Mouse (Mus musculus): Measurements from ENCODE around the gene Arl6ip4. TPM values are rescaled to one million over a fixed set of nuclear protein-coding genes. Genes with fewer than 3 reads are reported as not detected.
A peak's percentile ranks its signal among the peaks of the same experiment; 100 is the strongest.

Gene Arl6ip4
- polyA plus RNA-seq, 1 experiment from 2014 or later: 72.1 TPM

DNA sequence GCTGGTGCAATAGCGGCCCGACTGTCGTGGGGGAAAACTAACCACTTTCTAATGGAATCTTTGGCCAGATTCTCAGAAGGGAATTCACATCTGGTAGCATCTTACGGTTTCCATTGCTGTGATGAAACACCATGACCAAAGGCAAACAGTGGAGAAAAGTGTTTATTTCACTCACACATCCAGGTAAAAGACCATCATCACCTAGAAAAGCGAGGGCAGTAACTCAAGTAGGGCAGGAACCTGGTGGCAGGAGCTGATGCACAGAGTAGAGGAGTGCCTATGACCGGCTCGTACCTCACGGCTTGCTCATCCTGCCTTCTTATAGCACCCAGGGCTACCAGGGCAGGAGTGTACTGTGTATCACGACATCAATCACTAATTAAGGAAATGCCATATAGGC lies 12.3 kb upstream of the Arl6ip4 start:
- Histone ChIP-seq H3K9me3 (ENCODE audit: control insufficient read depth, low read length) (no peaks in the 10 kb centered on the region), H3K4me1 (replicated peaks; ENCODE audit: control insufficient read depth, insufficient read depth, low read length) (no peaks in the 10 kb centered on the region), H3K27ac (no peak overlapping the region), H3K9ac (no peak overlapping the region), H3K36me3 (replicated peaks; ENCODE audit: control insufficient read depth, insufficient read depth) (no peaks in the 10 kb centered on the region), H3K4me3 (replicated peaks; ENCODE audit: low read length) (no peak overlapping the region), H3K4me2 (replicated peaks) (no peak overlapping the region), H3K27me3 (ENCODE audit: control insufficient read depth, insufficient read depth, low read length) (no peaks in the 10 kb centered on the region)
- DNase-seq (ENCODE audit: low spot score) (no peak), ATAC-seq (ENCODE audit: low FRiP score) (no peak)
- WGBS: 96% methylated on average over 9 of the region's 9 CpGs

DNA sequence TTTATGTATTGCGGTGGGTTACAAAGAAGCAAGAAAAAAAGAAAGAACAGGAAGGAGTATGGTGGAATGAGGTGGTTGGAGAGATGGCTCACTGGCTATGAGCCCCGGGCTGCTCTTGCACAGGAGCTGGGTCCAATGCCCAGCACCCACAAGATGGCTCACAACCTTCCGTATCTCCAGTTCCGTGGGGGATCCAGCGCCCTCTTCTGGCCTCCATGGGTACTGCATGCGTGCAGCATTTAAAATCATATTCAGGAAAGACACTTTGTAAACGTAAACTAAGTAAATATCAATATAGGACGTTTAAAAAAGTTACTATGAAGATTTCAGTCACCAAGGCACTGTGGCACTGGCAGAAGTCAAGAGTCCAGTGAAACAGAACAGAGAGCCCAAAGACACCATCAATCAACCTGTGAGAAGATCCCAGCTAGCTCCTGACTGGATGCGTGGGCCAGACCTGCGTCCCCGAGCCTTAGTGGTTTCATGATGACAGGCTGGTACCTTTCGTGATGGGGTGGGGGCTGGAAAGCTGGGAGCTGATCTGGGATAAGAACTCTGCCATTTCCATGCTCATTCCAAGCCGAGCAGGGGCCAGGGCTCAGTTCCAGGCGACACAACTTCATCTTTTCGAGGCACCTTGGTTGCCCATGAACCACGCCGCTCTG lies 4.7 kb upstream of the Arl6ip4 start:
- H3K9ac ChIP-seq: peak overlapping the region; percentile 81
- no peaks in the 10 kb centered on the region for H3K27me3 ChIP-seq (ENCODE audit: control insufficient read depth, insufficient read depth, low read length)
- peak overlapping the region; percentile 95 for H3K4me2 ChIP-seq (replicated peaks)
- 23% methylated on average over 17 of the region's 17 CpGs for WGBS
- peak overlapping the region; percentile 97; the same call in 1 of the 2 replicates for H3K27ac ChIP-seq
- DNase-seq (ENCODE audit: low spot score): peak; percentile 41
- peak overlapping the region; percentile 89 for H3K4me3 ChIP-seq (replicated peaks; ENCODE audit: low read length)
- peaks cover 12% of the 10 kb centered on the region for H3K36me3 ChIP-seq (replicated peaks; ENCODE audit: control insufficient read depth, insufficient read depth)
- H3K4me1 ChIP-seq (replicated peaks; ENCODE audit: control insufficient read depth, insufficient read depth, low read length): peaks cover 17% of the 10 kb centered on the region
- no peak for ATAC-seq (ENCODE audit: low FRiP score)
- H3K9me3 ChIP-seq (ENCODE audit: control insufficient read depth, low read length): no peaks in the 10 kb centered on the region

GRCm38 (mm10) chr5:124111742-124112497 lies 4.0 kb upstream of the Arl6ip4 start, which contains the start of gene Ogfod2:
Ogfod2 (plus strand) TSS chr5:124112297.
- Histone ChIP-seq H3K9ac (peak within 1 kb of the TSS; percentile 81), H3K9me3 (ENCODE audit: control insufficient read depth, low read length) (no peaks in the 10 kb centered on the region), H3K36me3 (replicated peaks; ENCODE audit: control insufficient read depth, insufficient read depth) (peaks cover 12% of the 10 kb centered on the region), H3K4me2 (replicated peaks) (peak within 1 kb of the TSS; percentile 95), H3K4me3 (replicated peaks; ENCODE audit: low read length) (peak within 1 kb of the TSS; percentile 89), H3K27ac (peak within 1 kb of the TSS; percentile 97), H3K27me3 (ENCODE audit: control insufficient read depth, insufficient read depth, low read length) (no peaks in the 10 kb centered on the region), H3K4me1 (replicated peaks; ENCODE audit: control insufficient read depth, insufficient read depth, low read length) (peaks cover 23% of the 10 kb centered on the region)
- 2% methylated on average over 66 of the region's 66 CpGs for WGBS
- peak; percentile 97 for ATAC-seq (ENCODE audit: low FRiP score)
- peak; percentile 99 for DNase-seq (ENCODE audit: low spot score)

DNA sequence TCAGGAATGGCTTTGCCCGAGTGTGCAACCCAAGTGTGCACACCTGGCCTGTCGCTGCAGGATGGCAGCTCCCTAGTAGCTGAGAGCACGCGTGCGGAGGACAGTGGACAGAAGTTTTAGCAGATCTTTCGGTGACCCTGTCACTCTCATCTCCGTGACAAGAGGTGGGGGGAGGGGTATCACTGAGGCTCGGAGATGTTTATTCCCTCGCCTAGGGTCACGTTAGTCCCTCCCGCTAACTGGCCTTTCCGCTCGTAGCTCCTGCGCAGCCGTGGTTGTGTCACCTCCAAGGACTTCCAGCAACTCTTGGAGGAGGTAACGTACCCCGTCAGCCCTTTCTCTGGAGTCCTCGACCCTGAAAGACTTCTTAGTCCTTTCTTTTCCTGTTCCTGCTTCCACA lies 3.4 kb upstream of the Arl6ip4 start:
- ATAC-seq (ENCODE audit: low FRiP score) (no peak), DNase-seq (ENCODE audit: low spot score) (peak; percentile 34)
- Histone ChIP-seq H3K4me1 (replicated peaks; ENCODE audit: control insufficient read depth, insufficient read depth, low read length) (peaks cover 27% of the 10 kb centered on the region), H3K27me3 (ENCODE audit: control insufficient read depth, insufficient read depth, low read length) (no peaks in the 10 kb centered on the region), H3K4me3 (replicated peaks; ENCODE audit: low read length) (peak overlapping the region; percentile 89), H3K27ac (peak overlapping the region; percentile 97), H3K4me2 (replicated peaks) (peak overlapping the region; percentile 95), H3K9ac (peak overlapping the region; percentile 81), H3K36me3 (replicated peaks; ENCODE audit: control insufficient read depth, insufficient read depth) (peaks cover 15% of the 10 kb centered on the region), H3K9me3 (ENCODE audit: control insufficient read depth, low read length) (no peaks in the 10 kb centered on the region)
- under 1% methylated on average over 18 of the region's 18 CpGs for WGBS

DNA sequence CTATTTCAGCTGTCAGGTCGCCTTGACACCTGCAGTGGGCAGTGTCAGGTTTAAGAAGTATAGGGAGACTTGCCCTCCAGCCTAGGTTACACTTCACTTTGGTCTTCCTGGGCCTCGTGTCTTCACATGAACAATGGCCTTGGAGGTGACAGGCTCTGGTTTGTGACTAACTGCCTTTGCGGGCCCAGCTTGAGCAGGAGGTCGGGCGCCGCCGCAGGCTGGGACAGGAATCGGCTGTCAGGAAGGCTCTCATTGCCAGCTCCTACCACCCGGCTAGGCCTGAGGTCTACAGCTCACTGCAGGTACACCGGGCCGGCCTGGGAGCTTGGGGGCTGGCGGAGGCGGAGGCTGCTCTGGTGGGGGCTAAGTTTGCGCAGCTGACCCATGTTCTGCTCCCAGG lies 2.9 kb upstream of the Arl6ip4 start:
- H3K4me1 ChIP-seq (replicated peaks; ENCODE audit: control insufficient read depth, insufficient read depth, low read length): peaks cover 27% of the 10 kb centered on the region

DNA sequence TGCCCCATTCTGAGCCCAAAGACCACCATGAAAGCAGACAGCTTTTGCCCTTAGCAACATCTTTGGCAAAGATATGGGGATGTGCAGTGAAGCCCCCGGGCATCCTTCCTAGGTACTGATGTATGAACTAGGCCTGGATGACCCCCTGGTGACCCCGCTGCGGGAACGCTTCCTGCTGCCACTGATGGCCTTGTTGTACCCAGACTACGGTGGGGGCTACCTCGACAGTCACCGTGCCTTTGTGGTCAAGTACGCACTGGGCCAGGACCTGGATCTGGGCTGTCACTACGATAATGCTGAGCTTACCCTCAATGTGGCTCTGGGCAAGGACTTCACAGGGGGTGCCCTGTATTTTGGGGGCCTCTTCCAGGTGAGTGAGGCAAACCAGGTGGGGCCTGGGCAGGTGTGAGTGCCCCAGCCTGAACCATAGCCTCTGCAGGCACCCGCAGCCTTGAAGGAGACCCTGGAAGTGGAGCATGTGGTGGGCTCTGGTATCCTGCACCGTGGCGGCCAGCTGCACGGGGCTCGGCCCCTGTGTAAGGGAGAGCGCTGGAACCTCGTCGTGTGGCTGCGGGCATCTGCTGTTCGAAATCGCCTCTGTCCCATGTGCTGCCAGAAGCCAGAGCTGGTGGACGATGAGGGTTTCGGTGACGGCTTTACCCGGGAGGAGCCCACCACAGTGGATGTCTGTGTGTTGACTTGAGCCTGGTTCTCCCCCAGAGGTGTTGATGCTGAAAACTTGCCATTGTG lies 1.4 kb upstream of the Arl6ip4 start:
- Histone ChIP-seq H3K9me3 (ENCODE audit: control insufficient read depth, low read length) (no peaks in the 10 kb centered on the region), H3K4me1 (replicated peaks; ENCODE audit: control insufficient read depth, insufficient read depth, low read length) (peaks cover 27% of the 10 kb centered on the region)
- DNase-seq (ENCODE audit: low spot score): no peak

More for the DNA sequence above, 2.9 kb upstream of the Arl6ip4 start:
- peak overlapping the region; percentile 81 for H3K9ac ChIP-seq
- H3K27me3 ChIP-seq (ENCODE audit: control insufficient read depth, insufficient read depth, low read length): no peaks in the 10 kb centered on the region
- H3K36me3 ChIP-seq (replicated peaks; ENCODE audit: control insufficient read depth, insufficient read depth): peaks cover 20% of the 10 kb centered on the region
- peak overlapping the region; percentile 95 for H3K4me2 ChIP-seq (replicated peaks)
- DNase-seq (ENCODE audit: low spot score) (peak; percentile 25), ATAC-seq (ENCODE audit: low FRiP score) (no peak)
- no peaks in the 10 kb centered on the region for H3K9me3 ChIP-seq (ENCODE audit: control insufficient read depth, low read length)
- H3K27ac ChIP-seq: peak overlapping the region; percentile 97
- H3K4me3 ChIP-seq (replicated peaks; ENCODE audit: low read length): peak overlapping the region; percentile 89
- WGBS: 14% methylated on average over 14 of the region's 14 CpGs

DNA sequence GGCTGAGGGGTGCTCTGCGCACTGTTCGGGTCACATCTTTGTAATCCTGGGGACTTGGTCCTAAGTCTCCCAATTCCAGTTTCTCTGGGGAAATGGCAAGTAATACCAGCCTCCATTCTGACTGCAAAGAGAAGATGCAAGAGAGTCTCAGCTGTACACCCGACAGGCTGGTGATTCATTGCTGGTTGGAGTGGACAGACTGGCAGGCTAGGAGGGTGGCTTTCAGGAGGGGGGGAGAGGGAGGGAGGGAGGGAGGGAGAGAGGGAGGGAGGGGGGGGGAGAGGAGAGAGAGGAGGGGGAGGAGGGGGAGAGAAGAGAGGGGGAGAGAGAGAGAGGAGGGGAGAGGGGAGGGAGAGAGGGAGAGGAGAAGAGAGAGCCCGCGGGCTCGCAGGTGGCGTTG lies 358 bp upstream of the Arl6ip4 start:
- Histone ChIP-seq H3K27ac (peak overlapping the region; percentile 85), H3K36me3 (replicated peaks; ENCODE audit: control insufficient read depth, insufficient read depth) (peaks cover 45% of the 10 kb centered on the region), H3K27me3 (ENCODE audit: control insufficient read depth, insufficient read depth, low read length) (no peaks in the 10 kb centered on the region), H3K4me2 (replicated peaks) (peak overlapping the region; percentile 93), H3K9me3 (ENCODE audit: control insufficient read depth, low read length) (no peaks in the 10 kb centered on the region), H3K4me1 (replicated peaks; ENCODE audit: control insufficient read depth, insufficient read depth, low read length) (peaks cover 27% of the 10 kb centered on the region), H3K4me3 (replicated peaks; ENCODE audit: low read length) (peak overlapping the region; percentile 85), H3K9ac (peak overlapping the region; percentile 93)
- 23% methylated on average over 7 of the region's 7 CpGs for WGBS
- no peak for DNase-seq (ENCODE audit: low spot score)
- ATAC-seq (ENCODE audit: low FRiP score): no peak

More for the DNA sequence above, 1.4 kb upstream of the Arl6ip4 start:
- WGBS: 91% methylated on average over 24 of the region's 24 CpGs
- Histone ChIP-seq H3K27me3 (ENCODE audit: control insufficient read depth, insufficient read depth, low read length) (no peaks in the 10 kb centered on the region), H3K27ac (no peak overlapping the region), H3K4me3 (replicated peaks; ENCODE audit: low read length) (no peak overlapping the region), H3K9ac (no peak overlapping the region), H3K36me3 (replicated peaks; ENCODE audit: control insufficient read depth, insufficient read depth) (peaks cover 35% of the 10 kb centered on the region), H3K4me2 (replicated peaks) (no peak overlapping the region)
- ATAC-seq (ENCODE audit: low FRiP score): no peak

- Histone ChIP-seq H3K27me3 (ENCODE audit: control insufficient read depth, insufficient read depth, low read length) (no peaks in the 10 kb centered on the region), H3K4me2 (replicated peaks) (no peak overlapping the region), H3K9me3 (ENCODE audit: control insufficient read depth, low read length) (no peaks in the 10 kb centered on the region), H3K27ac (no peak overlapping the region), H3K36me3 (replicated peaks; ENCODE audit: control insufficient read depth, insufficient read depth) (peaks cover 75% of the 10 kb centered on the region), H3K4me3 (replicated peaks; ENCODE audit: low read length) (no peak overlapping the region), H3K9ac (no peak overlapping the region), H3K4me1 (replicated peaks; ENCODE audit: control insufficient read depth, insufficient read depth, low read length) (peaks cover 11% of the 10 kb centered on the region)
- ATAC-seq (ENCODE audit: low FRiP score) (no peak), DNase-seq (ENCODE audit: low spot score) (no peak)
- WGBS: 74% methylated on average over 5 of the region's 5 CpGs
Measured at GRCm38 (mm10) chr5:124119204-124119603, 3.3 kb downstream of the Arl6ip4 start.

DNA sequence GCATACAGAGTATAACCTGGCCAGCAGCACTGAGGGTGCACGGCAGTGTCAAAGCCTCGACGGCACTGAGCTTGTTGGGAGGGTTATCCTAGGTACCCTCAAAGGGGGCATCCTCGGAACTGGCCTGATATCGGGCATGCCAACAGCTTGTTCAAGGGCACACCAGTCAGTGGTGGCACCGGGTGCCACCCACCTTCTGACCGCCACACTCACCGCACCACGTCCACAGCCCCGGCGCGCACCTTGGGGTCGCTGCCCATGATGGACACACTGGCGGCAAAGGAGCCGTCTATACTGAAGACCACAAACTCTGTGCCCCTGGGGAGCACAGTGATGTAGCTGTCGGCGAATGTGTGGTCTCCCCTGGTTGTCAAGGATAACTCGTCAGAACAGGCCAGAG lies 6.5 kb downstream of the Arl6ip4 start:
- DNase-seq (ENCODE audit: low spot score): no peak
- ATAC-seq (ENCODE audit: low FRiP score): no peak
- H3K27ac ChIP-seq: no peak overlapping the region
- H3K4me2 ChIP-seq (replicated peaks): no peak overlapping the region
- no peaks in the 10 kb centered on the region for H3K27me3 ChIP-seq (ENCODE audit: control insufficient read depth, insufficient read depth, low read length)
- H3K4me1 ChIP-seq (replicated peaks; ENCODE audit: control insufficient read depth, insufficient read depth, low read length): 0 out of 2 replicates have a peak, but pooled peaks cover under 1% of the 10 kb centered on the region
- no peak overlapping the region for H3K9ac ChIP-seq
- no peaks in the 10 kb centered on the region for H3K9me3 ChIP-seq (ENCODE audit: control insufficient read depth, low read length)
- no peak overlapping the region for H3K4me3 ChIP-seq (replicated peaks; ENCODE audit: low read length)
- H3K36me3 ChIP-seq (replicated peaks; ENCODE audit: control insufficient read depth, insufficient read depth): peaks cover 95% of the 10 kb centered on the region
- 92% methylated on average over 18 of the region's 18 CpGs for WGBS
